Comparison of ENCODE assay signal across 21 mouse cellular contexts in genomic region chr4:65946021-65946420, GRCm38 (mm10).
A peak's percentile ranks its signal among the peaks of the same experiment; 100 is the strongest.
DNase-seq lines count a peak whose midpoint lies in the region; ATAC-seq and TF ChIP-seq lines count a peak whose summit lies in the region.
"Had no signal": no experiment of that assay in that cellular context is flagged by ENCODE, and none has a peak within 500 bp of the region (broad histone marks: within the 10 kb centered on the region; RNA-seq: fewer than 3 reads in every experiment).

No protein-coding gene starts in this region.

- WGBS in heart, embryonic 16.5 days: 74% methylated on average over 2 of the region's 2 CpGs
- WGBS in heart, embryonic 10.5 days: 79% methylated on average over 2 of the region's 2 CpGs
- WGBS in liver, adult 2 months: 11% methylated on average over 2 of the region's 2 CpGs
- WGBS in liver, embryonic 11.5 days: 80% methylated on average over 2 of the region's 2 CpGs

- H3K4me2 ChIP-seq in heart, embryonic 16.5 days (ENCODE audit: low read depth, low read length): no peak overlapping the region
- H3K4me2 ChIP-seq in liver, embryonic 11.5 days: no peak overlapping the region

- TF ChIP-seq CTCF in liver, adult 2 months (IDR thresholded peaks at IDR 0.05; ENCODE audit: low read depth, low read length): no peak

- peak; percentile 2 to 11 for DNase-seq in heart, adult 18-20 months
- DNase-seq in heart, adult 8-10 months (ENCODE audit: low spot score): no peak
- no peak for DNase-seq in heart, embryonic 10.5 days (ENCODE audit: low spot score)
- peak; percentile 96 for DNase-seq in liver, adult 2 months (ENCODE audit: extremely low read depth, low read depth, low spot score)
- no peak for DNase-seq in liver, embryonic 11.5 days (ENCODE audit: low spot score)
- DNase-seq: adrenal gland, adult 2 months; adrenal gland, adult 8-10 months; adrenal gland, postnatal 10 days; adrenal gland, postnatal 14 days; adrenal gland, postnatal 25 days; adrenal gland, postnatal 36 days; B cell, adult 2 months; cerebellum, adult 11 months; cerebellum, adult 11-12 months; cerebellum, adult 18-20 months had no signal

- H3K79me2 ChIP-seq in liver, adult 2 months (ENCODE audit: control insufficient read depth, insufficient read depth, low read length): no peaks in the 10 kb centered on the region

- TF ChIP-seq POLR2A in liver, adult 2 months (IDR thresholded peaks at IDR 0.05; ENCODE audit: extremely low read depth, insufficient read depth, low read length): no peak

- no peaks in the 10 kb centered on the region for H3K27me3 ChIP-seq in heart, embryonic 16.5 days (ENCODE audit: control insufficient read depth, insufficient read depth, low read length)
- H3K27me3 ChIP-seq in heart, embryonic 10.5 days (ENCODE audit: insufficient read depth, poor library complexity, severe bottlenecking): no peaks in the 10 kb centered on the region
- H3K27me3 ChIP-seq in liver, adult 2 months (ENCODE audit: control insufficient read depth, insufficient read depth, low read length): no peaks in the 10 kb centered on the region
- H3K27me3 ChIP-seq in liver, embryonic 11.5 days (replicated peaks; ENCODE audit: control insufficient read depth, insufficient read depth, low read length): no peaks in the 10 kb centered on the region
- H3K27me3 ChIP-seq: CH12.LX, Patski had no signal

- no peaks in the 10 kb centered on the region for H3K4me1 ChIP-seq in heart, embryonic 16.5 days (ENCODE audit: control insufficient read depth, insufficient read depth, low read length)
- H3K4me1 ChIP-seq in heart, embryonic 10.5 days: no peaks in the 10 kb centered on the region
- peaks cover 6% of the 10 kb centered on the region; the same call in 1 of the 2 replicates for H3K4me1 ChIP-seq in liver, adult 2 months (ENCODE audit: control insufficient read depth, insufficient read depth, low read length)
- H3K4me1 ChIP-seq in liver, embryonic 11.5 days (replicated peaks; ENCODE audit: control insufficient read depth, insufficient read depth, low read length): no peaks in the 10 kb centered on the region

- H3K9ac ChIP-seq in heart, embryonic 16.5 days (ENCODE audit: low read length): no peak overlapping the region
- H3K9ac ChIP-seq in liver, adult 2 months (ENCODE audit: low read depth, low read length): no peak overlapping the region
- H3K9ac ChIP-seq in liver, embryonic 11.5 days (ENCODE audit: low read depth, low read length): no peak overlapping the region

- no peaks in the 10 kb centered on the region for H3K9me3 ChIP-seq in heart, embryonic 16.5 days (replicated peaks; ENCODE audit: control insufficient read depth, low read length)
- H3K9me3 ChIP-seq in heart, embryonic 10.5 days: no peaks in the 10 kb centered on the region
- H3K9me3 ChIP-seq in liver, embryonic 11.5 days (ENCODE audit: control insufficient read depth, low read length): no peaks in the 10 kb centered on the region
- H3K9me3 ChIP-seq: G1E had no signal

- no peak overlapping the region for H3K4me3 ChIP-seq in heart, embryonic 16.5 days (ENCODE audit: low read length)
- H3K4me3 ChIP-seq in heart, embryonic 10.5 days: no peak overlapping the region
- H3K4me3 ChIP-seq in liver, adult 2 months (ENCODE audit: insufficient read depth, low read depth, low read length): no peak overlapping the region
- H3K4me3 ChIP-seq in liver, embryonic 11.5 days (ENCODE audit: low read depth, low read length): no peak overlapping the region

- no peak overlapping the region for H3K27ac ChIP-seq in heart, embryonic 16.5 days (ENCODE audit: low read length)
- H3K27ac ChIP-seq in heart, embryonic 10.5 days: no peak overlapping the region
- no peak overlapping the region for H3K27ac ChIP-seq in liver, adult 2 months (replicated peaks; ENCODE audit: insufficient read depth, low read depth, low read length)
- no peak overlapping the region for H3K27ac ChIP-seq in liver, embryonic 11.5 days (ENCODE audit: low read depth, low read length)

- H3K36me3 ChIP-seq in heart, embryonic 16.5 days (ENCODE audit: control insufficient read depth, insufficient read depth): no peaks in the 10 kb centered on the region
- no peaks in the 10 kb centered on the region for H3K36me3 ChIP-seq in heart, embryonic 10.5 days
- H3K36me3 ChIP-seq in liver, adult 2 months (ENCODE audit: control insufficient read depth, insufficient read depth, low read length): no peaks in the 10 kb centered on the region
- no peaks in the 10 kb centered on the region for H3K36me3 ChIP-seq in liver, embryonic 11.5 days (ENCODE audit: control insufficient read depth, insufficient read depth, low read length)
- H3K36me3 ChIP-seq: G1E had no signal

- ATAC-seq in heart, embryonic 16.5 days (replicated peaks; ENCODE audit: extremely low read depth, insufficient read depth, low FRiP score): 0 out of 2 replicates have a peak, but pooled peaks have one; percentile 41
- no peak for ATAC-seq in liver, embryonic 11.5 days (replicated peaks; ENCODE audit: low FRiP score)
- ATAC-seq: activated CD4-positive, CD25-positive, alpha-beta regulatory T cell, adult 4 months; CD4-positive, CD25-positive, alpha-beta regulatory T cell, adult 4 months; Patski had no signal

Comparison
In these comparisons a context has a peak if more than half of its experiments do, and no peak if none do; other contexts are left out.
1. DNase-seq: peak in heart, adult 18-20 months (2 of 2) and liver, adult 2 months (single experiment); none in heart, adult 8-10 months (single experiment), heart, embryonic 10.5 days (single experiment) and liver, embryonic 11.5 days (single experiment).